Mouse (Mus musculus): Measurements from ENCODE around the gene Mab21l1.

Gene Mab21l1

DNA sequence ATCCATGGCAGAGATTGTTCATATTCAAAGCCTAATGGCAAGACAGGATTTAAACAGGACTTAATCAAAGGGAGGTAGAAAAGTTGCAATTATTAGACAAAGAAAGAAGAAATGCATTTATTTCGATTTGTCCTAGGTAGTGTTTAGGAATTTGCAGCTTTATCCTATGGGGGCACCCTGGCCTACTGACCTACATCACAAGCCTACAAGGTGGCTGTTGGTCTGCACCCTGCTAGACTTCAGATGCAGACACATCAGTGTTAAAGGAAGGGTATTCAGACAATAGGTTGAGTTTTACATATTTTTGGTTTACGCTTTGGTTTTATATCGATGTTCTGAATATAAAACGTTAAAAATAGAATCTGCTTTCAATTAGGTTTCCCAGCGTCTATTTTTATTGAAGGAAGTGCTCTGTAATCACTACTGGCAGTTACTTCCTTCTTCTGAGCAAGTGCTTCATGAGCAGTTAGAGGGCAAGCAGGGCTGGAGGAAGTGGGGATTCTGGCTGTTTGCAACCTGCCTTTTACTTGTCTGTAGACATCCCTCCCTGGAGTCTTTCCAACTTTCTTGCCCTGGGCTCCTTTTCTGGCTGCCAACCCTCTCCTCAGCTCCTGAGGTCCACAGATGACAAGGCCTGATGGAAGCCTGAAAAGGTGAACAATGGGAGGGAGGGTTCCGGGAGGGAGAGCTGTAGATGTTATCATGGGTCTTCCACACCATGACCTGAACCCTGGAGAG, 34.5 kb downstream of the Mab21l1 start:
- DNase-seq: no peak

DNA sequence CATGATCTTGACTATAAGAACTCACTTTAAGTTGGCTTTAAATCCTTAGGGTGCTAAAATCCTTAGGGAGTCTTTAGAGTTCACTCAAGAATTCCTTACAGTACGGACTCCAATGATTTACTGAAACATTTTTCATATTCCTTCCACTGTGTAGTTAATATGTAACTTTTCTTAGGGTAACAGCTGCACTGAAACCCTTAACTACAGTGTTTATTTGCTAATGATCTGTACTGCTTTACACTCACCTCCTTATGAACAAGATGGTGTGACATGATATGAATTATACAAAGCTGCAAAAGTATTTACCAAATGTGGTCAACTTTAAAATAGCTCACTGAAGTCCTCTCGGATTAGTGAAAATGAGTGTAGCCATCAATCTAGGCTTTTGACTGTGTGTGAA, 35.8 kb downstream of the Mab21l1 start:
- no peak for DNase-seq

DNA sequence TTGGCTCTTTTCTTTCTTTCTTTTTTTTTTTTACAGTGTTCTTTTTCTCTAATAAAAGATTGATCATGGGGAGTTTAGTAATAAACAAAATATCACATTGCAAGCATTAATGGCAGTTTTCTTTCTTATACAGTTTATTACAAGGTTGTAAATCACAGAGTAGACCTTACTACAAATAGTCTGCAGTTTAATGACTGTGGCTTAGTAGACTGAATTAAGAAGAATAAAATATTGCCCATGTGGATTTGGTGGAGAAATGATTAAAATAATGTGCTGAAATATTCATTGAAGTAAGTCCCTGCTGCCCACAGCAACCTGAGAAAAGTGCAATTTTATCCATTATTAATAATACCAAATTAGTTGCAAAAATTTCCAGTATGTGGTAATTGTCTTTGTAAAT, 37.3 kb downstream of the Mab21l1 start:
- DNase-seq: no peak

DNA sequence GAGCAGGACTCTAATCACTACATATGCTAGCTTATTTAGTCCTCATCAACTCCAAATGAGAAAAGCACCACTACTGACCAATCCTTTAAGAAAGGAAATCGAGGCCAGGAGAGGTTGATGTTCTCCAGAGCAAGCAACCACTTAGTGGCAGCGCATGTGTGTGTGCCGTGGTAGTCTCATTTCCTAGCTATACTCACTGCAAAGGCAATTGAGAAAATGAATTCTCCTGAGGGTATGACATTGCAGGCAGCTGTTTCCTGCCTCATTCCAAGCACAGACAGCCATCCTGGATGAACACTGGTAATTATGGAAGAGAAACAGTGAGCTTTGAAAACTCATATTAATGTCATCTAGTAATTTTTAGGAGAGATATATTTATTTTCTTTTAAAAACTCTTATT, 42.6 kb downstream of the Mab21l1 start:
- no peak for DNase-seq

DNA sequence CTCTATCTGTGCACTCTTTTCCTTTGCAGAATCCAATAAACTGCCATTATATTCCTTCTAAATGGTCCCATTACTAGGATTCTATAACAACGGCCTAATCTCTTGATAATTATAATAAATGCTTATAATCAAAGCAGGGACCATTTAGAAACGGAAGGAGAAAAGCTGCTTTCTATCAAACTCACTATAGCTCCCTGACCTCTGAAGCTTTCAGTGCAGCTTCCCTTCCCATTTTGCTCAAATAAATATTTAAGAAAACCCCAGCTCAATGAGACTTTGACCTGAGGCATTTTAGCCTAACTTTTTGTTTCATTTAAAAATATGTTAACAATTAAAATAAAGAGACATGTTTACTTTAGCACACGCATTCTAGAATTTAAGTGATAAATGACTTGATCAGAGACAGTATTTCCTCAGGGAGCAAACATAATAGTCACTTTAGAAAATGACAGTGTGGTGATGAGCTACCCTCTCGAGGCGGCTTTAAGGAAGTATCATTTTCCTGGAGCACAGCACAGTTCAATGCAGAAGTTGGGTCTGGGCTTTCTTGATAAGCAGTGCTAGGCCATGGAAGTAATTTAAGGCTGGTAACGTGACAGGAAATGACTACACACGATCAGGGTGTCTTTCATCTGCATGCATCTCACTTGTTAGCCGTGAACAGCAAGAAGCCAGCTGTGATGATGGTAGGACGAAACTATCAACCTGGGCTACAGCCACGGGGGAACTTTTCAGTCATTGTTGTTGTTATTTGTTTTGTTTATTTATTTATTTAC, 46.4 kb downstream of the Mab21l1 start:
- peak; percentile 47 for DNase-seq

DNA sequence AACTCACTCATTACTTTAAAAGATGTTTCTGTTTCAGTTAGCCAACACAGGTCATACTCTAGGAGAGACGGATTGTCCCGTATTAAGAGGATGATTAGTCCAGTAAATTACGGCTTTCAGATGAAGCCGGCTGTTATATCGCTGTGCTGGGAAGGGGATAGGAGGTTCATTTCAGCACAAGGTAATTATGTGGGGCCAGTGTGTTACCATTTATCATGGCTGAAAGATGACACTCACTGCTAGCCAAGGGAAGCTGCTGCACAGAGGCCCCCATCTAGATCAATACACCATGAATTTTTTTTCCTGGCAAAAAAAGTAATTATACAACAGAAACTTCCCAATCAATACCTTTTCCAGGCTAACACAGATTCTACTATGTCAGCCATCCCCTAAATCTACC, 47.9 kb downstream of the Mab21l1 start:
- DNase-seq: peak; percentile 23
